Mouse (Mus musculus) G1E (cell line): ENCODE measurements around the gene 2200002J24Rik.

Source experiments
- CTCF ChIP-seq: IDR thresholded peaks from 2 replicates; pipeline ENCODE4 v1.5.1; 2012; ENCODE audit warnings: low read depth, low read length, inconsistent platforms, mixed read lengths
- GATA1 ChIP-seq: IDR thresholded peaks from 2 replicates; pipeline ENCODE4 v1.6.1; 2012; ENCODE audit warnings: borderline replicate concordance, low read length, inconsistent platforms, mixed read lengths
- TAL1 ChIP-seq: conservative IDR thresholded peaks from 2 replicates; pipeline ENCODE4 v1.6.1; 2012; ENCODE audit warnings: low read depth, low read length, inconsistent platforms, mixed read lengths

- TF ChIP-seq CTCF (no peak), TAL1 (no peak), GATA1 (no peak)
Observed at GRCm38 (mm10) chr7:30649591-30650540, 48.9 kb upstream of the 2200002J24Rik start, which contains the start of gene Rbm42.
